27 mouse cellular contexts compared by ENCODE assay signal in genomic region chr1:57370451-57370850, GRCm38 (mm10). TPM values are rescaled to one million over a fixed set of nuclear protein-coding genes. Genes with fewer than 3 reads are reported as not detected.
A peak's percentile ranks its signal among the peaks of the same experiment; 100 is the strongest.
DNase-seq lines count a peak whose midpoint lies in the region; ATAC-seq and TF ChIP-seq lines count a peak whose summit lies in the region.
"Had no signal": no experiment of that assay in that cellular context is flagged by ENCODE, and none has a peak within 500 bp of the region (broad histone marks: within the 10 kb centered on the region; RNA-seq: fewer than 3 reads in every experiment).

No protein-coding gene starts in this region.

- no peak for TF ChIP-seq CTCF in thymus, adult 2 months (IDR thresholded peaks at IDR 0.05; ENCODE audit: borderline replicate concordance, control insufficient read depth, extremely low read depth, insufficient read depth, low read length, poor library complexity)

- H3K4me2 ChIP-seq in neural tube, embryonic 15.5 days, result no peak overlapping the region
- H3K4me2 ChIP-seq: embryonic facial prominence, embryonic 13.5 days; forebrain, embryonic 12.5 days; forebrain, embryonic 15.5 days; heart, embryonic 11.5 days; hindbrain, embryonic 14.5 days had no signal

- intact Hi-C loops in heart, postnatal 10 days (cut with DNase I), result no loop called here

- H3K27ac ChIP-seq in thymus, adult 2 months (ENCODE audit: control insufficient read depth, insufficient read depth, low read length), result no peak overlapping the region
- H3K27ac ChIP-seq in neural tube, embryonic 15.5 days (replicated peaks), result no peak overlapping the region
- H3K27ac ChIP-seq: embryonic facial prominence, embryonic 10.5 days; embryonic facial prominence, embryonic 13.5 days; forebrain, embryonic 12.5 days; forebrain, embryonic 15.5 days; hindbrain, embryonic 10.5 days; hindbrain, embryonic 14.5 days; hindbrain, postnatal 0 days had no signal

- 77% methylated on average over 4 of the region's 4 CpGs for WGBS in thymus, adult 2 months
- 79% methylated on average over 4 of the region's 4 CpGs for WGBS in neural tube, embryonic 15.5 days

- no peaks in the 10 kb centered on the region for H3K36me3 ChIP-seq in thymus, adult 2 months (ENCODE audit: control insufficient read depth, insufficient read depth, low read length)
- H3K36me3 ChIP-seq in neural tube, embryonic 15.5 days, result no peaks in the 10 kb centered on the region
- H3K36me3 ChIP-seq: embryonic facial prominence, embryonic 13.5 days; forebrain, embryonic 12.5 days; forebrain, embryonic 15.5 days had no signal

- peak; percentile 34 for DNase-seq in 416B (ENCODE audit: low read depth)
- DNase-seq in thymus, adult 2 months, result no peak
- no peak for DNase-seq in heart, postnatal 10 days
- DNase-seq: adrenal gland, adult 2 months; adrenal gland, postnatal 14 days; B cell, adult 2 months; cerebellum, adult 11 months; cerebellum, adult 2 months; cerebellum, adult 9-11 months; cerebellum, postnatal 25 days; embryo, embryonic 11 days; gastrocnemius, postnatal 36 days; heart, adult 11 months; heart, postnatal 36 days had no signal

- H3K9me3 ChIP-seq in neural tube, embryonic 15.5 days (replicated peaks), result no peaks in the 10 kb centered on the region
- H3K9me3 ChIP-seq: embryonic facial prominence, embryonic 10.5 days; embryonic facial prominence, embryonic 13.5 days; forebrain, embryonic 12.5 days; forebrain, embryonic 15.5 days; hindbrain, embryonic 10.5 days had no signal

- no peak for TF ChIP-seq POLR2A in thymus, adult 2 months (IDR thresholded peaks at IDR 0.05; ENCODE audit: control insufficient read depth, extremely low read depth, insufficient read depth, low read length, poor library complexity)

- peak; percentile 96 for ATAC-seq in granulocyte monocyte progenitor cell, adult 5-6 weeks (replicated peaks; ENCODE audit: poor library complexity, severe bottlenecking)
- peak; percentile 88 for ATAC-seq in monocyte, adult 5-6 weeks (replicated peaks; ENCODE audit: insufficient number of reproducible peaks, low FRiP score, low TSS enrichment, poor library complexity, severe bottlenecking)
- no peak for ATAC-seq in neural tube, embryonic 15.5 days (ENCODE audit: low FRiP score)
- ATAC-seq: forebrain, embryonic 15.5 days; hindbrain, postnatal 0 days; inflammation-experienced regulatory T-cells, adult 6 months had no signal

- H3K4me1 ChIP-seq in thymus, adult 2 months (replicated peaks; ENCODE audit: control insufficient read depth, insufficient read depth, low read length), result no peaks in the 10 kb centered on the region
- H3K4me1 ChIP-seq in neural tube, embryonic 15.5 days, result no peaks in the 10 kb centered on the region
- H3K4me1 ChIP-seq: embryonic facial prominence, embryonic 10.5 days; embryonic facial prominence, embryonic 13.5 days; forebrain, embryonic 12.5 days; forebrain, embryonic 15.5 days; hindbrain, embryonic 10.5 days had no signal

- no peaks in the 10 kb centered on the region for H3K27me3 ChIP-seq in thymus, adult 2 months (ENCODE audit: control insufficient read depth, insufficient read depth, low read length)
- no peaks in the 10 kb centered on the region for H3K27me3 ChIP-seq in neural tube, embryonic 15.5 days (replicated peaks)
- H3K27me3 ChIP-seq: embryonic facial prominence, embryonic 13.5 days; forebrain, embryonic 12.5 days; forebrain, embryonic 15.5 days had no signal

- H3K9ac ChIP-seq in neural tube, embryonic 15.5 days (replicated peaks), result no peak overlapping the region
- H3K9ac ChIP-seq: embryonic facial prominence, embryonic 13.5 days; forebrain, embryonic 12.5 days; forebrain, embryonic 15.5 days; hindbrain, embryonic 14.5 days had no signal

- no peak overlapping the region for H3K4me3 ChIP-seq in thymus, adult 2 months (ENCODE audit: control insufficient read depth, insufficient read depth, low read length)
- H3K4me3 ChIP-seq in neural tube, embryonic 15.5 days (replicated peaks), result no peak overlapping the region
- H3K4me3 ChIP-seq: embryonic facial prominence, embryonic 10.5 days; embryonic facial prominence, embryonic 13.5 days; erythroblast, embryonic 14.5 days; forebrain, embryonic 12.5 days; forebrain, embryonic 15.5 days; hindbrain, embryonic 10.5 days had no signal

RNA-seq across cellular contexts. Expression of gene 1700066M21Rik, which starts 7.0 kb away (rescaled TPM):
- 7.5 and 8.4 TPM in 2 replicates for total RNA-seq in granulocyte monocyte progenitor cell, adult 5-6 weeks (2014; fragmentation: Nextera tagmentation)
- total RNA-seq in granulocyte monocyte progenitor cell, adult 5-6 weeks (2017), result 17.8 and 18.5 TPM in 2 replicates
- 14.6 to 27.8 TPM (median 20.0 TPM) in 3 replicates for total RNA-seq in monocyte, adult 5-6 weeks (2017)
- polyA plus RNA-seq in thymus, adult 2 months (2012; rRNA removed), result 22.9 and 47.3 TPM in 2 replicates
- polyA plus RNA-seq in neural tube, embryonic 15.5 days (2015; fragmentation: Nextera tagmentation; extraction: Ambion mirVana), result 18.6 and 21.8 TPM in 2 replicates
- 1 to 10 TPM; 3.1 to 4.7 TPM for total RNA-seq in heart, postnatal 10 days (2021)

RNA-seq across cellular contexts. Expression of gene Maip1, which starts 35.7 kb away (rescaled TPM):
- 10.2 and 11.4 TPM in 2 replicates for total RNA-seq in granulocyte monocyte progenitor cell, adult 5-6 weeks (2014; fragmentation: Nextera tagmentation)
- total RNA-seq in granulocyte monocyte progenitor cell, adult 5-6 weeks (2017), result 11.2 and 11.6 TPM in 2 replicates
- total RNA-seq in monocyte, adult 5-6 weeks (2017), result 9.7 to 18.5 TPM (median 15.8 TPM) in 3 replicates
- 7.1 and 7.4 TPM in 2 replicates for polyA plus RNA-seq in thymus, adult 2 months (2012; rRNA removed)
- 17.5 and 18.1 TPM in 2 replicates for polyA plus RNA-seq in neural tube, embryonic 15.5 days (2015; fragmentation: Nextera tagmentation; extraction: Ambion mirVana)
- total RNA-seq in heart, postnatal 10 days (2021), result 10 to 100 TPM; 11.7 to 11.9 TPM

RNA-seq across cellular contexts. Expression of gene Tyw5, which starts 36.5 kb away (rescaled TPM):
- 18.5 and 22.7 TPM in 2 replicates for total RNA-seq in granulocyte monocyte progenitor cell, adult 5-6 weeks (2014; fragmentation: Nextera tagmentation)
- total RNA-seq in granulocyte monocyte progenitor cell, adult 5-6 weeks (2017), result 17.7 and 40.9 TPM in 2 replicates
- total RNA-seq in monocyte, adult 5-6 weeks (2017), result 47.4 to 82.2 TPM (median 64.4 TPM) in 3 replicates
- 6.5 and 8.5 TPM in 2 replicates for polyA plus RNA-seq in thymus, adult 2 months (2012; rRNA removed)
- polyA plus RNA-seq in neural tube, embryonic 15.5 days (2015; fragmentation: Nextera tagmentation; extraction: Ambion mirVana), result 26.0 and 33.2 TPM in 2 replicates
- 10 to 100 TPM in 1 of 2 experiments, 1 to 10 TPM in 1; 8.1 to 11.8 TPM for total RNA-seq in heart, postnatal 10 days (2021)
